Mouse (Mus musculus) ES-Bruce4 (cell line): ENCODE results near the gene Baz2b. TPM values are rescaled to one million over a fixed set of nuclear protein-coding genes. Genes with fewer than 3 reads are reported as not detected.

Experiments used
- H3K27ac ChIP-seq: 2 replicates; pipeline ENCODE4 v1.5.1; 2012; ENCODE audit warnings: low read length, inconsistent platforms; ENCODE audit not compliant: insufficient read depth
- H3K27me3 ChIP-seq: 2 replicates; pipeline ENCODE4 v1.6.1; 2012; ENCODE audit warnings: mild to moderate bottlenecking, low read length, inconsistent platforms; ENCODE audit not compliant: control insufficient read depth, poor library complexity, insufficient read depth, severe bottlenecking
- H3K36me3 ChIP-seq: 2 replicates; pipeline ENCODE4 v1.6.1; 2012; ENCODE audit warnings: inconsistent platforms, mild to moderate bottlenecking, low read length, moderate library complexity; ENCODE audit not compliant: control insufficient read depth, poor library complexity, insufficient read depth, severe bottlenecking
- H3K4me1 ChIP-seq: one replicate; pipeline ENCODE4 v1.8.1; 2011; ENCODE audit warnings: low read length; ENCODE audit not compliant: control insufficient read depth, insufficient read depth
- H3K4me3 ChIP-seq: 2 replicates; pipeline ENCODE4 v1.5.1; 2011; ENCODE audit warnings: low read depth, mild to moderate bottlenecking, low read length
- H3K9ac ChIP-seq: 2 replicates; pipeline ENCODE4 v1.6.1; 2012; ENCODE audit warnings: low read depth, mild to moderate bottlenecking, inconsistent platforms; ENCODE audit not compliant: poor library complexity, severe bottlenecking
- H3K9me3 ChIP-seq: replicated peaks from 2 replicates; pipeline ENCODE4 v1.6.1; 2012; ENCODE audit warnings: mild to moderate bottlenecking, low read length, inconsistent platforms; ENCODE audit not compliant: control insufficient read depth, poor library complexity, insufficient read depth, severe bottlenecking
- CTCF ChIP-seq: IDR thresholded peaks from one replicate; pipeline ENCODE4 v1.8.1; 2011; ENCODE audit warnings: low read depth, low read length
- EP300 ChIP-seq: IDR thresholded peaks from 2 replicates; pipeline ENCODE4 v1.6.1; 2011; ENCODE audit warnings: low read depth, low read length; ENCODE audit not compliant: insufficient read depth
- POLR2A ChIP-seq: IDR thresholded peaks from one replicate; pipeline ENCODE4 v1.8.1; 2011; ENCODE audit warnings: low read length; ENCODE audit not compliant: insufficient read depth
- polyA plus RNA-seq: library from polyadenylated mRNA; stranded (reverse); fragments of >200 nt; gene quantifications from 2 replicates; pipeline ENCODE4 v1.2.4, GENCODE M21; 2011; ENCODE audit warnings: low read depth; ENCODE audit not compliant: missing spikeins, insufficient read depth, insufficient read length

The Baz2b gene
- polyA plus RNA-seq, 1 experiment = 43.2 TPM

- no peaks in the 10 kb centered on the region for H3K27me3 ChIP-seq
- no peak overlapping the region for H3K9ac ChIP-seq
- H3K36me3 ChIP-seq = peaks cover 16% of the 10 kb centered on the region
- H3K4me3 ChIP-seq = no peak overlapping the region
- H3K4me1 ChIP-seq = no peaks in the 10 kb centered on the region
- H3K27ac ChIP-seq = no peak overlapping the region; the same call in 1 of the 2 replicates
- TF ChIP-seq CTCF (no peak), POLR2A (no peak), EP300 (no peak)
- H3K9me3 ChIP-seq = no peaks in the 10 kb centered on the region
These were observed 8.0 kb upstream of the Baz2b start for GRCm38 (mm10) chr2:60217620-60218019.

- peaks cover 15% of the 10 kb centered on the region for H3K36me3 ChIP-seq
- no peaks in the 10 kb centered on the region for H3K4me1 ChIP-seq
- H3K9me3 ChIP-seq = no peaks in the 10 kb centered on the region
- H3K27ac ChIP-seq = no peak overlapping the region
- no peak overlapping the region for H3K4me3 ChIP-seq
- no peaks in the 10 kb centered on the region for H3K27me3 ChIP-seq
- H3K9ac ChIP-seq = no peak overlapping the region
- TF ChIP-seq EP300 (no peak), CTCF (no peak)
These were observed 7.0 kb upstream of the Baz2b start for GRCm38 (mm10) chr2:60216547-60217153.

- no peak for TF ChIP-seq EP300
- no peak for TF ChIP-seq POLR2A
- TF ChIP-seq CTCF = no peak
- no peak overlapping the region for H3K27ac ChIP-seq
These were observed 5.0 kb upstream of the Baz2b start for GRCm38 (mm10) chr2:60214683-60215082.

GRCm38 (mm10) chr2:60212488-60212887, 2.8 kb upstream of the Baz2b start:
- TF ChIP-seq EP300 (no peak), CTCF (no peak)
- no peaks in the 10 kb centered on the region for H3K27me3 ChIP-seq
- H3K36me3 ChIP-seq = peaks cover 17% of the 10 kb centered on the region
- no peak overlapping the region for H3K4me3 ChIP-seq
- no peaks in the 10 kb centered on the region for H3K9me3 ChIP-seq
- no peaks in the 10 kb centered on the region for H3K4me1 ChIP-seq
- H3K9ac ChIP-seq = no peak overlapping the region
- no peak overlapping the region for H3K27ac ChIP-seq

More at GRCm38 (mm10) chr2:60214683-60215082, 5.0 kb upstream of the Baz2b start:
- Histone ChIP-seq H3K27me3 (no peaks in the 10 kb centered on the region), H3K4me3 (no peak overlapping the region), H3K36me3 (peaks cover 21% of the 10 kb centered on the region), H3K4me1 (no peaks in the 10 kb centered on the region), H3K9me3 (no peaks in the 10 kb centered on the region), H3K9ac (no peak overlapping the region)

GRCm38 (mm10) chr2:60210821-60211220, 1.2 kb upstream of the Baz2b start:
- peak overlapping the region; percentile 93 for H3K9ac ChIP-seq
- no peak for TF ChIP-seq POLR2A
- H3K4me1 ChIP-seq = no peaks in the 10 kb centered on the region
- H3K36me3 ChIP-seq = peaks cover 14% of the 10 kb centered on the region
- no peaks in the 10 kb centered on the region for H3K27me3 ChIP-seq
- no peak overlapping the region for H3K27ac ChIP-seq
- H3K9me3 ChIP-seq = no peaks in the 10 kb centered on the region
- H3K4me3 ChIP-seq = peak overlapping the region; percentile 77

- H3K9me3 ChIP-seq = no peaks in the 10 kb centered on the region
- no peaks in the 10 kb centered on the region for H3K4me1 ChIP-seq
- no peak overlapping the region for H3K27ac ChIP-seq
- peak overlapping the region; percentile 92 for H3K4me3 ChIP-seq
- H3K9ac ChIP-seq = peak overlapping the region; percentile 93
- H3K27me3 ChIP-seq = no peaks in the 10 kb centered on the region
- TF ChIP-seq POLR2A (no peak), CTCF (no peak), EP300 (no peak)
- H3K36me3 ChIP-seq = peaks cover 10% of the 10 kb centered on the region
These were observed 472 bp downstream of the Baz2b start for GRCm38 (mm10) chr2:60209122-60209611.
